Mouse (Mus musculus): ENCODE results near the gene Med13. TPM values are rescaled to one million over a fixed set of nuclear protein-coding genes. Genes with fewer than 3 reads are reported as not detected.
"Not testable (repeated sequence)": the region's sequence is repeated elsewhere in the genome, so short reads cannot be mapped to it uniquely, and the experiment has no call there.

The Med13 gene
- polyA plus RNA-seq, 1 experiment from 2014 or later: 14.6 TPM

DNA sequence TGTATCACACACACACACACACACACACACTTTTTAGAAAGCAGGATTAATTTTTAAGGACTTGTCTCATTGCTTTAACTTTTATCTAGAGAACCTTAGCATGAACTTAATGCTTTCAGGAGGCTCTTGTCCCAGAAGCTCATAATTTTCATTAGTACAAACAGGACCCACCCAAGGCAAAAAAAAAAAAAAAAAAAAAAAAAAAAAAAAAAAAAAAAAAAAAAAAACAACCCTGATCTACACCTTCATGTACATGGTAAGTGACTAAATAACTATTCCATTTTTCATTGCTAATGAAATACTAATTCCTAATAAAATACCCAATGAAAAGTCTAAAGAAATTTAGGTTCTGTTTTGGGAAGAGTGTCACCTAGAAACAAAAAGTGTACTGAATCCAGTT is 8.5 kb downstream of the Med13 start:
- H3K9me3 ChIP-seq (ENCODE audit: control insufficient read depth, low read length): no peaks in the 10 kb centered on the region
- H3K36me3 ChIP-seq (ENCODE audit: control insufficient read depth, insufficient read depth, low read length): no peaks in the 10 kb centered on the region
- ATAC-seq (ENCODE audit: insufficient read depth, low FRiP score, low TSS enrichment) (no peak), DNase-seq (ENCODE audit: low spot score) (no peak)
- H3K9ac ChIP-seq (ENCODE audit: low read length): no peak overlapping the region
- H3K27me3 ChIP-seq (ENCODE audit: control insufficient read depth, insufficient read depth, low read length): no peaks in the 10 kb centered on the region
- no peak overlapping the region for H3K4me3 ChIP-seq (ENCODE audit: low read depth, low read length)
- H3K4me2 ChIP-seq (ENCODE audit: low read depth): no peak overlapping the region
- peaks cover 5% of the 10 kb centered on the region; the same call in 1 of the 2 replicates for H3K4me1 ChIP-seq (ENCODE audit: control insufficient read depth, insufficient read depth, low read length)
- H3K27ac ChIP-seq (ENCODE audit: low read depth, low read length): no peak overlapping the region

DNA sequence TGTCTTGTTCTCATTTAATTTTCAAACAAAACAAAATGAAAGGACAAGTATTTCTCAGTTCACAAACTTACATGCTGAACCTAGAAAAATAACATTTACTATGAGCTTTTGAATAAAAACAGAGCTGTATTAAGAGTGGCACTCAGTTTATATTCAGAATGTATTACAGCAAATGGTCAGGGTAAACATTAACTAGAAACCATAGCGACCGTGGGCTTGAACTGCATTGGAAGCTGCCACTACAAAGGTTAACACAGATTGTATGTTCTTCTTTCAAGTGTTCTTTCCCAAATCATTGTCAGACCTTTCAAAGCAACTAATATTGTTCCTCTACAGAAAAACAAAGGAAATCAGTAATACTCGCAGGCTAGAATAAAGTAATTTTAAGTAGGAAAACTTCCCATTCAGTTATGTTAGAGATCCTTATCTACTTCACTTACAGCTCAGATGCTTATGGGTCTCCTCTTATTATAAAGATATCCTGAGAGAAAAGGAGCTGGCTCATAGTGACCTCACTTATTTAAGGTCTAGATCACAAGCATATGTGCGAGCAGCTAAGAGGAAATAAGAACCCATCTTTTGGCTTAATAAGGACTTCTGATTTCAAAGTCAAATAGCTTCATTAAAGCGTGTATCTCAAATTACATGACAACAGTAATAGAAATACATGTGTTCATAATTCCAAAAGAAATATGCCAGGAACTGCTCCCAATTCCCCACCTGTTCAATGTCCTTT is 9.8 kb downstream of the Med13 start:
- DNase-seq (ENCODE audit: low spot score): no peak
- H3K36me3 ChIP-seq (ENCODE audit: control insufficient read depth, insufficient read depth, low read length): no peaks in the 10 kb centered on the region
- no peaks in the 10 kb centered on the region for H3K27me3 ChIP-seq (ENCODE audit: control insufficient read depth, insufficient read depth, low read length)
- H3K9ac ChIP-seq (ENCODE audit: low read length): no peak overlapping the region
- H3K4me1 ChIP-seq (ENCODE audit: control insufficient read depth, insufficient read depth, low read length): peaks cover 3% of the 10 kb centered on the region; the same call in 1 of the 2 replicates
- no peak overlapping the region for H3K4me3 ChIP-seq (ENCODE audit: low read depth, low read length)
- WGBS: 89% methylated on average over 5 of the region's 5 CpGs
- no peaks in the 10 kb centered on the region for H3K9me3 ChIP-seq (ENCODE audit: control insufficient read depth, low read length)
- no peak overlapping the region for H3K27ac ChIP-seq (ENCODE audit: low read depth, low read length)
- H3K4me2 ChIP-seq (ENCODE audit: low read depth): no peak overlapping the region
- no peak for ATAC-seq (ENCODE audit: insufficient read depth, low FRiP score, low TSS enrichment)

DNA sequence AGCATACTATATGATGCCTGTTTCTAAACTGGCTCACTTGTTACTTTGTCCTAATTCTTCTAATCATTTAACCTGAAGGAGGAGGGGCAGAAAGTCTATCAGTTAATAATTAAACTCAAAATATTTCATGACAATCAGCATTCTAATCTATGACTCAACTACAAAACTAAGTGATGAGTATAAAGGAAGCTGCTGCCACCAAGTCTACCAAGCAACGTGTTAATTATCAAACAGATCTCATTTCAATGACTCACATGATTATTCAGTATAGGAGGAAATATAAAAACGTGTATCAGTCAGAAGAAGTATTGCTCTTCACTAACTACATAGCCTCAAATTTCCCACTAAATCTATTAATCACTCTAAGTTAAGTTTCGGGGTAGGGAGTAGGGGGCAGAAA is 10.9 kb downstream of the Med13 start:
- 92% methylated on average over 3 of the region's 3 CpGs for WGBS
- no peak overlapping the region for H3K4me3 ChIP-seq (ENCODE audit: low read depth, low read length)
- no peak overlapping the region for H3K9ac ChIP-seq (ENCODE audit: low read length)
- no peak for DNase-seq (ENCODE audit: low spot score)
- no peaks in the 10 kb centered on the region for H3K27me3 ChIP-seq (ENCODE audit: control insufficient read depth, insufficient read depth, low read length)
- H3K4me1 ChIP-seq (ENCODE audit: control insufficient read depth, insufficient read depth, low read length): no peaks in the 10 kb centered on the region
- H3K4me2 ChIP-seq (ENCODE audit: low read depth): no peak overlapping the region
- no peaks in the 10 kb centered on the region; the same call in 1 of the 2 replicates for H3K36me3 ChIP-seq (ENCODE audit: control insufficient read depth, insufficient read depth, low read length)
- no peaks in the 10 kb centered on the region for H3K9me3 ChIP-seq (ENCODE audit: control insufficient read depth, low read length)
- ATAC-seq (ENCODE audit: insufficient read depth, low FRiP score, low TSS enrichment): no peak
- no peak overlapping the region for H3K27ac ChIP-seq (ENCODE audit: low read depth, low read length)

DNA sequence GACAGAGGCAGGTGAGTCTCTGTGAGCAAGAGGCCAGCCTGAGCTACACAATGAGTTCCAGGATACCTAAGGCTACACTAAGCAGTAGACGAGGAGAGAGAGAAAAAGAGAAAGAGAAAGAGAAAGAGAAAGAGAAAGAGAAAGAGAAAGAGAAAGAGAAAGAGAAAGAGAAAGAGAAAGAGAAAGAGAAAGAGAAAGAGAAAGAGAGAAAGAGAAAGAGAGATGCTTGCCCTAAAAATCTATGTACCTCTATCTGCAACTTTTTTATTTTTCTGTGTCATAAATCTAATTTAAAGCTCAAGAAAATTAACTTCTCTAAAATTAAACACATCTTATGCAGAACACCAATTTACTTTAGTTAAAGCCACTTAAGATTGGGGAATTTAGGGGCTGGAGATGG is 12.5 kb downstream of the Med13 start:
- not testable (repeated sequence) for H3K36me3 ChIP-seq (ENCODE audit: control insufficient read depth, insufficient read depth, low read length); H3K9ac ChIP-seq (ENCODE audit: low read length); H3K4me2 ChIP-seq (ENCODE audit: low read depth); H3K9me3 ChIP-seq (ENCODE audit: control insufficient read depth, low read length); H3K27me3 ChIP-seq (ENCODE audit: control insufficient read depth, insufficient read depth, low read length); DNase-seq (ENCODE audit: low spot score); ATAC-seq (ENCODE audit: insufficient read depth, low FRiP score, low TSS enrichment); H3K4me1 ChIP-seq (ENCODE audit: control insufficient read depth, insufficient read depth, low read length); H3K4me3 ChIP-seq (ENCODE audit: low read depth, low read length); H3K27ac ChIP-seq (ENCODE audit: low read depth, low read length)
- 96% methylated on average over 1 of the region's 1 CpGs for WGBS

DNA sequence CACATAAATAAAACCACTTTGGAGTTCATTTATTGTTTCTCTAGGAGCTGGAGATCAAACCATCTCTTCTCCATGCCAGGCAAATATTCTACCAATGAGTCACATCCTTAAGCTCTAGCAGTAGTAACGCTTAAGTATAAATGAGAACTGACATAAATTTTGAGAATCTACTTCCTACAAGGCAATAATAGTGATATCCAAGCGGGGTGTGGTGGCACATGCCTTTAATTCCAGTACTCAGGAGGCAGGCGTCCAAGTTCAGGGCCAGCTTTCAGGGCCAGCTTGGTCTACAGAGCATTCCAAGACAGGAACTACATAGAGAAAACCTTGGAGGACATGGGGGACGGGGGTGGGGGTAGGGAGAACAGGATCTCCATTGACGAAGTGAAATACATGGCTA is 33.2 kb downstream of the Med13 start:
- DNase-seq (ENCODE audit: low spot score): no peak
- no peak for ATAC-seq (ENCODE audit: insufficient read depth, low FRiP score, low TSS enrichment)
- Histone ChIP-seq H3K4me3 (ENCODE audit: low read depth, low read length) (no peak overlapping the region), H3K27ac (ENCODE audit: low read depth, low read length) (no peak overlapping the region), H3K4me2 (ENCODE audit: low read depth) (no peak overlapping the region), H3K9ac (ENCODE audit: low read length) (no peak overlapping the region), H3K4me1 (ENCODE audit: control insufficient read depth, insufficient read depth, low read length) (no peaks in the 10 kb centered on the region), H3K36me3 (ENCODE audit: control insufficient read depth, insufficient read depth, low read length) (peaks cover 10% of the 10 kb centered on the region), H3K9me3 (ENCODE audit: control insufficient read depth, low read length) (no peaks in the 10 kb centered on the region), H3K27me3 (ENCODE audit: control insufficient read depth, insufficient read depth, low read length) (no peaks in the 10 kb centered on the region)
- WGBS: 87% methylated on average over 5 of the region's 5 CpGs

DNA sequence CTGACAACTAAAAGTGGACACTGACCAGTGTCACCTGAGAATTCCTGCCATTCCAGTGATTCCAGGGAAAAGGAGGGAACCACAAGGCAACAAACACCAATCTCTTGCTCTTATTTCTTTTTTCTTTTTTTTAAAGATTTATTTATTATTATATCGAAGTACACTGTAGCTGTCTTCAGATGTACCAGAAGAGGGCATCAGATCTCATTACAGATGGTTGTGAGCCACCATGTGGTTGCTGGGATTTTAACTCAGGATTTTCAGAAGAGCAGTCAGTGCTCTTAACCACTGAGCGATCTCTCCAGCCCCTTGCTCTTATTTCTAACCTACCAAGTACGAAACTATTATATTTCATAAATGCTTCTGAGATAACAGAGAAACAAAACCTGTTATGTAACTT is 42.4 kb downstream of the Med13 start:
- H3K9ac ChIP-seq (ENCODE audit: low read length); ATAC-seq (ENCODE audit: insufficient read depth, low FRiP score, low TSS enrichment); H3K4me1 ChIP-seq (ENCODE audit: control insufficient read depth, insufficient read depth, low read length); H3K36me3 ChIP-seq (ENCODE audit: control insufficient read depth, insufficient read depth, low read length); H3K9me3 ChIP-seq (ENCODE audit: control insufficient read depth, low read length); H3K27ac ChIP-seq (ENCODE audit: low read depth, low read length); H3K27me3 ChIP-seq (ENCODE audit: control insufficient read depth, insufficient read depth, low read length); DNase-seq (ENCODE audit: low spot score); H3K4me3 ChIP-seq (ENCODE audit: low read depth, low read length); H3K4me2 ChIP-seq (ENCODE audit: low read depth): not testable (repeated sequence)
- WGBS: 85% methylated on average over 3 of the region's 3 CpGs

- ATAC-seq (ENCODE audit: insufficient read depth, low FRiP score, low TSS enrichment): no peak
- Histone ChIP-seq H3K4me1 (ENCODE audit: control insufficient read depth, insufficient read depth, low read length) (no peaks in the 10 kb centered on the region), H3K27me3 (ENCODE audit: control insufficient read depth, insufficient read depth, low read length) (no peaks in the 10 kb centered on the region), H3K36me3 (ENCODE audit: control insufficient read depth, insufficient read depth, low read length) (peaks cover 2% of the 10 kb centered on the region), H3K27ac (ENCODE audit: low read depth, low read length) (no peak overlapping the region), H3K4me2 (ENCODE audit: low read depth) (no peak overlapping the region), H3K4me3 (ENCODE audit: low read depth, low read length) (no peak overlapping the region), H3K9ac (ENCODE audit: low read length) (no peak overlapping the region), H3K9me3 (ENCODE audit: control insufficient read depth, low read length) (no peaks in the 10 kb centered on the region)
- WGBS: 90% methylated on average over 6 of the region's 6 CpGs
- DNase-seq (ENCODE audit: low spot score): no peak
These were observed 47.1 kb downstream of the Med13 start for GRCm38 (mm10) chr11:86310280-86310679.

- WGBS: 96% methylated on average over 10 of the region's 10 CpGs
- H3K4me3 ChIP-seq (ENCODE audit: low read depth, low read length); DNase-seq (ENCODE audit: low spot score); H3K9ac ChIP-seq (ENCODE audit: low read length); H3K9me3 ChIP-seq (ENCODE audit: control insufficient read depth, low read length); H3K4me1 ChIP-seq (ENCODE audit: control insufficient read depth, insufficient read depth, low read length); H3K27me3 ChIP-seq (ENCODE audit: control insufficient read depth, insufficient read depth, low read length); ATAC-seq (ENCODE audit: insufficient read depth, low FRiP score, low TSS enrichment); H3K4me2 ChIP-seq (ENCODE audit: low read depth); H3K27ac ChIP-seq (ENCODE audit: low read depth, low read length); H3K36me3 ChIP-seq (ENCODE audit: control insufficient read depth, insufficient read depth, low read length): not testable (repeated sequence)
These were observed 65.2 kb downstream of the Med13 start for GRCm38 (mm10) chr11:86292201-86292600.

GRCm38 (mm10) chr11:86291714-86292113 is 65.7 kb downstream of the Med13 start:
- no peaks in the 10 kb centered on the region for H3K36me3 ChIP-seq (ENCODE audit: control insufficient read depth, insufficient read depth, low read length)
- H3K4me2 ChIP-seq (ENCODE audit: low read depth): no peak overlapping the region
- H3K4me1 ChIP-seq (ENCODE audit: control insufficient read depth, insufficient read depth, low read length): no peaks in the 10 kb centered on the region
- no peak overlapping the region for H3K27ac ChIP-seq (ENCODE audit: low read depth, low read length)
- H3K4me3 ChIP-seq (ENCODE audit: low read depth, low read length): no peak overlapping the region
- H3K9ac ChIP-seq (ENCODE audit: low read length): no peak overlapping the region
- ATAC-seq (ENCODE audit: insufficient read depth, low FRiP score, low TSS enrichment) (no peak), DNase-seq (ENCODE audit: low spot score) (no peak)
- WGBS: 96% methylated on average over 6 of the region's 6 CpGs
- no peaks in the 10 kb centered on the region for H3K27me3 ChIP-seq (ENCODE audit: control insufficient read depth, insufficient read depth, low read length)
- H3K9me3 ChIP-seq (ENCODE audit: control insufficient read depth, low read length): no peaks in the 10 kb centered on the region
